Mouse (Mus musculus): ENCODE measurements around the gene Hs6st1. TPM values are rescaled to one million over a fixed set of nuclear protein-coding genes. Genes with fewer than 3 reads are reported as not detected.

The Hs6st1 gene
- polyA plus RNA-seq, 1 experiment from 2014 or later: 12.8 TPM

DNA sequence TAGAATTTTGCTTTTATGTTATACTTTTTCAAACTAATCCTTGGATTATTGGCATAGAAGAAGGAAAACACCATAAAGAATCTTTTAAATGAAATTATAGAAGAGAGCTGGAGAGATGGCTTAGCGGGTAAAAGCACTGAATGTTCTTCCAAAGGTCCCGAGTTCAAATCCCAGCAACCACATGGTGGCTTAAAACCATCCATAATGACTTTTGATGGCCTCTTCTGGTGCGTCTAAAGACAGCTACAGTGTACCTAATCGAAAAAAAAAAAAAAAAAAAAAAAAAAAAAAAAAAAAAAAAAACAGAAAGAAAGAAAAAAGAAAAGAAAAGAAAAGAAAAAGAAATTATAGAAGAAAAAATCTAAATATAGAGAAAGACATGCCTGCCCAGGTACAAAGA is 23.9 kb upstream of the Hs6st1 start:
- Histone ChIP-seq H3K4me3 (ENCODE audit: low read depth, low read length) (no peak overlapping the region), H3K4me2 (ENCODE audit: low read depth, low read length) (no peak overlapping the region), H3K27me3 (ENCODE audit: insufficient read depth, low read length) (no peaks in the 10 kb centered on the region), H3K4me1 (ENCODE audit: insufficient read depth) (no peaks in the 10 kb centered on the region), H3K9me3 (ENCODE audit: low read length) (peaks cover 3% of the 10 kb centered on the region; the same call in 1 of the 2 replicates), H3K27ac (ENCODE audit: low read depth) (no peak overlapping the region), H3K36me3 (replicated peaks; ENCODE audit: insufficient read depth, low read length) (no peaks in the 10 kb centered on the region), H3K9ac (replicated peaks) (no peak overlapping the region)
- DNase-seq (no peak), ATAC-seq (no peak)
- TF ChIP-seq CTCF (IDR thresholded peaks at IDR 0.05; ENCODE audit: low read depth) (no peak), EP300 (IDR thresholded peaks at IDR 0.05; ENCODE audit: low read depth) (no peak)
- WGBS (ENCODE audit: insufficient replicate concordance): 86% methylated on average over 4 of the region's 4 CpGs

DNA sequence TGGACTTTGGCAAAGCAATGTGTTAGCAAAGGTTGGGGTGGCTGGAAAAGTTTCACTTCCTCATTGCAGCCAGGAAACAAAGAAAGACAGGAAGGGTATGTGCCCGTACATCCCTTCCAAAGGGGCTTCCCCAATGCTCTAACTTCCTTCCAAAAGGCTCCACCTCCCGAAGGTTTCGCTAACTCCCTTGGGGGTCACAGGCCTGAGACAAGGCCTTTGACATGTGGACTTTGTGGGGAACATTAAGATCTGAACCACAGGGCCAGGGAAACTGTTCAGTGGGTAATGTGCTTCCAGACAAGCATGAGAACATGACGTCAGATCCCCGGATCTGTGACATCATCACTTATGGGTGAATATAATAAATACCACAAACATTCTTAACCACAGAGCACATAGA is 15.5 kb upstream of the Hs6st1 start:
- TF ChIP-seq EP300 (IDR thresholded peaks at IDR 0.05; ENCODE audit: low read depth) (no peak), CTCF (IDR thresholded peaks at IDR 0.05; ENCODE audit: low read depth) (no peak)
- ATAC-seq (peak; percentile 15), DNase-seq (no peak)
- Histone ChIP-seq H3K27ac (ENCODE audit: low read depth) (no peak overlapping the region), H3K4me1 (ENCODE audit: insufficient read depth) (peaks cover 14% of the 10 kb centered on the region), H3K27me3 (ENCODE audit: insufficient read depth, low read length) (no peaks in the 10 kb centered on the region), H3K9ac (replicated peaks) (no peak overlapping the region), H3K4me3 (ENCODE audit: low read depth, low read length) (no peak overlapping the region), H3K4me2 (ENCODE audit: low read depth, low read length) (peak overlapping the region; percentile 18), H3K9me3 (ENCODE audit: low read length) (no peaks in the 10 kb centered on the region), H3K36me3 (replicated peaks; ENCODE audit: insufficient read depth, low read length) (no peaks in the 10 kb centered on the region)
- 52% methylated on average over 5 of the region's 5 CpGs for WGBS (ENCODE audit: insufficient replicate concordance)

DNA sequence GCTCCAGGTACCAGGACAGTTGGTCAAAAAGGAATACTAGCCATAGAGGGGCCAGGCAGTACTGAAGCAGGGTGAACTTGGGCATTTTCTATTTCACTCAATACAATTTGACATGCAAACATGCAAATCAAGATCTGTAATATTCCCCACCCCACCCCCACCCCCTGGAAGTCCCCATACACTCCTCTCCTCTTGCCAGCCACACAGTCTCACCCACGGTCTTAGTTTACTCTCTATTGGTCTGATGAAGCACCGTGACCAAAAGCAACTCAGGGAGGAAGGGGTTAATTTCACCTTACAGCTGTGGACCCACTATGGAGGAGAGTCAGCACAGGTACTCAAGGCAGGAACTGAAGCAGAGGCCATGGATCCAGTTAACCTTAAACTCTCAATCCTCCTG is 14.6 kb upstream of the Hs6st1 start:
- no peaks in the 10 kb centered on the region for H3K27me3 ChIP-seq (ENCODE audit: insufficient read depth, low read length)
- no peak for ATAC-seq
- 87% methylated on average over 2 of the region's 2 CpGs for WGBS (ENCODE audit: insufficient replicate concordance)
- peaks cover 14% of the 10 kb centered on the region for H3K4me1 ChIP-seq (ENCODE audit: insufficient read depth)
- no peaks in the 10 kb centered on the region for H3K9me3 ChIP-seq (ENCODE audit: low read length)
- no peak overlapping the region for H3K4me2 ChIP-seq (ENCODE audit: low read depth, low read length)
- DNase-seq: no peak
- TF ChIP-seq EP300 (IDR thresholded peaks at IDR 0.05; ENCODE audit: low read depth) (no peak), CTCF (IDR thresholded peaks at IDR 0.05; ENCODE audit: low read depth) (no peak)
- no peak overlapping the region for H3K4me3 ChIP-seq (ENCODE audit: low read depth, low read length)
- H3K9ac ChIP-seq (replicated peaks): no peak overlapping the region
- H3K36me3 ChIP-seq (replicated peaks; ENCODE audit: insufficient read depth, low read length): no peaks in the 10 kb centered on the region
- H3K27ac ChIP-seq (ENCODE audit: low read depth): no peak overlapping the region

DNA sequence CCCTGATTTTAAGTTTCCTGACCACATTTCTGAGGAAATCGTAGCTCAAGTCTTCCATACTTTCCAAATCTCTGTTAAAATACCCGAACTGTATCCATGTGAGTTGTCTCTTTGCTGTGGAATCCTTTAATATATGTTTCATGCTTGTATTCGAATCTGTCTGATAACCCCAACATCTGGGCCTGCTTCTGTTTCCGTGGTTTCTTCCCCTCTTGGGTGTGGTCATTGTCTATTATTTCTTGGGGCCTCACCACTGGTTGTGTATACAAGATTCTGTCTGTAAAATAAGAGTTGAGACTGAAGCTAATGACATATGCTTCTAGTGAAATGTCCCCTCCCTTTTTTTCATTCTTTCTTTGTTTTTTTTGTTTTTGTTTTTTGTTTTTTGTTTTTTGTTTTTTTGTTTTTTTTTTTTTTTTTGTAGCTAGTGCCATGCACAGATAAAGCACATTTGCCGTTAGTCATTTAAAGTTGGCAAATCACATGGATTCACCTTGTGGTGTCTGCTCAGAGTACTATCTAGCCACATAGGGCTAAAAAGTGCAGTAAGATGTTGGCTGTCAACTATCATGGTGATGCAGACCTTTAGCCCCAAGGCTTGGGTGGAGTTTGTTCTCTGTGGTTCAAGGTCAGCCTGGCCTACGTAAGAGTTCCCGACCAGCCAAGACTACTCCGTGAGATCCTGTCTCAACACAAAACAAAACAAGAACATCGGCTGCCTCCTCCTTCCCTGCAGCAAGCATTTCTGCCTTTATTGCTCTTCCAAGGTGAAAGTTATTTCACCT is 13.8 kb upstream of the Hs6st1 start:
- H3K9ac ChIP-seq (replicated peaks): no peak overlapping the region
- H3K9me3 ChIP-seq (ENCODE audit: low read length): no peaks in the 10 kb centered on the region
- no peak overlapping the region for H3K4me2 ChIP-seq (ENCODE audit: low read depth, low read length)
- H3K27me3 ChIP-seq (ENCODE audit: insufficient read depth, low read length): no peaks in the 10 kb centered on the region
- peaks cover 14% of the 10 kb centered on the region for H3K4me1 ChIP-seq (ENCODE audit: insufficient read depth)
- ATAC-seq: peak; percentile 95
- 53% methylated on average over 9 of the region's 9 CpGs for WGBS (ENCODE audit: insufficient replicate concordance)
- no peaks in the 10 kb centered on the region for H3K36me3 ChIP-seq (replicated peaks; ENCODE audit: insufficient read depth, low read length)
- H3K27ac ChIP-seq (ENCODE audit: low read depth): peak overlapping the region; percentile 36
- TF ChIP-seq EP300 (IDR thresholded peaks at IDR 0.05; ENCODE audit: low read depth) (peak; percentile 95), CTCF (IDR thresholded peaks at IDR 0.05; ENCODE audit: low read depth) (no peak)
- no peak for DNase-seq
- H3K4me3 ChIP-seq (ENCODE audit: low read depth, low read length): no peak overlapping the region

DNA sequence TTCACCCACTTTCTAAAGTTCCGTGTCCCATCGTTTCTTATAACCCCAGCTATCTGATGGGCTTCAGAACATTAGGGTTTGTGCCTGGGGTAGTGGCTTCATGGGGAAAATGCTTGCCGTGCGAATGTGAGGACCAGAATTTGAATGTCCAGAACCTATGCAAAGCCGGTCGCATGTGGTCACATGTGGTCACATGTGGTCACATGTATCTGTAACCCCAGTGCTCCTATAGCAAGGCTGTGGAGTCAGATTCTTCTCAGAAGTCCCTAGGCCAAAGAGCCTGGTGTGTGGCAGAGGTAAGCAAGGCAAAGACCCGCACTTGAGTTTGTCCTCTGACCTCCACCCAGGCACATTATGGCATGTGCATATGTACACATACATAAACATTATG is 13.2 kb upstream of the Hs6st1 start:
- no peak overlapping the region for H3K4me2 ChIP-seq (ENCODE audit: low read depth, low read length)
- H3K4me3 ChIP-seq (ENCODE audit: low read depth, low read length): no peak overlapping the region
- ATAC-seq: peak; percentile 2; the same call in 1 of the 2 replicates
- peak overlapping the region; percentile 36; the same call in 1 of the 2 replicates for H3K27ac ChIP-seq (ENCODE audit: low read depth)
- H3K4me1 ChIP-seq (ENCODE audit: insufficient read depth): peaks cover 14% of the 10 kb centered on the region
- DNase-seq: no peak
- no peak overlapping the region for H3K9ac ChIP-seq (replicated peaks)
- no peaks in the 10 kb centered on the region for H3K9me3 ChIP-seq (ENCODE audit: low read length)
- TF ChIP-seq CTCF (IDR thresholded peaks at IDR 0.05; ENCODE audit: low read depth): no peak
- TF ChIP-seq EP300 (IDR thresholded peaks at IDR 0.05; ENCODE audit: low read depth): no peak
- no peaks in the 10 kb centered on the region for H3K36me3 ChIP-seq (replicated peaks; ENCODE audit: insufficient read depth, low read length)
- no peaks in the 10 kb centered on the region for H3K27me3 ChIP-seq (ENCODE audit: insufficient read depth, low read length)
- 78% methylated on average over 7 of the region's 7 CpGs for WGBS (ENCODE audit: insufficient replicate concordance)

DNA sequence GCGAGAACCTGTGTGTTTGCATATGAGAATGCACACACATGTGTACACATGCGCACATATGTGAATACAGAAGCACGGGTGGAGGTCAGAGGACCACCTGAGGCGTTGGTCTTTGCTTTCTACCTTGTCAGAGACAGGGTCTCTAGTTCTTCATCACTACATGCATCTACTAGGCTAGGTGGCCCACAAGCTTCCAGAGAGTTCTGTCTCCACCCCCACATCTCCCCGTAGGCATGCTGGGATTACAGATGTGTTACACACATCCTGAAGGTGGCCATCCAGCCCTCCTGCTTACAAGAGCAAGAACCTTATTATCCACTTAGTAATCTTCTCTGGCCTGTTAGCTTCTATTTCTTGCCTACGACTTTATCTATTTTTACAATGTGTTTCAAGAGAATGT is 8.8 kb upstream of the Hs6st1 start:
- Histone ChIP-seq H3K27ac (ENCODE audit: low read depth) (no peak overlapping the region), H3K9me3 (ENCODE audit: low read length) (no peaks in the 10 kb centered on the region), H3K9ac (replicated peaks) (no peak overlapping the region), H3K36me3 (replicated peaks; ENCODE audit: insufficient read depth, low read length) (no peaks in the 10 kb centered on the region), H3K4me1 (ENCODE audit: insufficient read depth) (peaks cover 22% of the 10 kb centered on the region), H3K4me3 (ENCODE audit: low read depth, low read length) (no peak overlapping the region), H3K4me2 (ENCODE audit: low read depth, low read length) (no peak overlapping the region), H3K27me3 (ENCODE audit: insufficient read depth, low read length) (no peaks in the 10 kb centered on the region)
- WGBS (ENCODE audit: insufficient replicate concordance): 84% methylated on average over 6 of the region's 6 CpGs
- TF ChIP-seq EP300 (IDR thresholded peaks at IDR 0.05; ENCODE audit: low read depth): no peak
- no peak for TF ChIP-seq CTCF (IDR thresholded peaks at IDR 0.05; ENCODE audit: low read depth)
- ATAC-seq (no peak), DNase-seq (no peak)

Measured in liver, postnatal 0 days (tissue).